Comparison of ENCODE assay signal across 13 mouse cellular contexts in genomic region chr17:75477655-75478054, GRCm38 (mm10). TPM values are rescaled to one million over a fixed set of nuclear protein-coding genes. Genes with fewer than 3 reads are reported as not detected.
"Had no signal": no experiment of that assay in that cellular context is flagged by ENCODE, and none has a peak within 500 bp of the region (broad histone marks: within the 10 kb centered on the region; RNA-seq: fewer than 3 reads in every experiment).

No protein-coding gene starts in this region.

- H3K36me3 ChIP-seq: limb, embryonic 15.5 days; liver, embryonic 12.5 days; midbrain, embryonic 12.5 days; neural tube, embryonic 13.5 days had no signal

- H3K4me3 ChIP-seq: left cerebral cortex, adult 2 months; limb, embryonic 15.5 days; liver, embryonic 12.5 days; midbrain, embryonic 12.5 days; neural tube, embryonic 13.5 days had no signal

- H3K27ac ChIP-seq: left cerebral cortex, adult 2 months; limb, embryonic 15.5 days; liver, embryonic 12.5 days; midbrain, embryonic 12.5 days; neural tube, embryonic 13.5 days had no signal

- H3K9me3 ChIP-seq: limb, embryonic 15.5 days; liver, embryonic 12.5 days; midbrain, embryonic 12.5 days; neural tube, embryonic 13.5 days had no signal

- H3K27me3 ChIP-seq: limb, embryonic 15.5 days; liver, embryonic 12.5 days; midbrain, embryonic 12.5 days; neural tube, embryonic 13.5 days had no signal

- H3K9ac ChIP-seq: limb, embryonic 15.5 days; liver, embryonic 12.5 days; lung, embryonic 14.5 days; midbrain, embryonic 12.5 days; neural tube, embryonic 13.5 days had no signal

- H3K4me1 ChIP-seq: limb, embryonic 15.5 days; midbrain, embryonic 12.5 days had no signal

- DNase-seq: kidney, postnatal 25 days; lung, embryonic 14.5 days; lung, postnatal 10 days; lung, postnatal 4 days; right cerebral cortex, postnatal 14 days; thymus, postnatal 36 days had no signal

- ATAC-seq: liver, embryonic 12.5 days; midbrain, embryonic 16.5 days had no signal

- H3K4me2 ChIP-seq: limb, embryonic 15.5 days; liver, embryonic 12.5 days; lung, embryonic 14.5 days; midbrain, embryonic 12.5 days; neural tube, embryonic 13.5 days had no signal

RNA-seq across cellular contexts. Expression of gene Rasgrp3, which starts 42.0 kb away (rescaled TPM):
- total RNA-seq: megakaryocyte-erythroid progenitor cell, adult 5-6 weeks had no signal
